Mouse (Mus musculus): ENCODE measurements around the gene Nrxn3. TPM values are rescaled to one million over a fixed set of nuclear protein-coding genes. Genes with fewer than 3 reads are reported as not detected.

The Nrxn3 gene
- polyA plus RNA-seq, 1 experiment, result not detected

DNA sequence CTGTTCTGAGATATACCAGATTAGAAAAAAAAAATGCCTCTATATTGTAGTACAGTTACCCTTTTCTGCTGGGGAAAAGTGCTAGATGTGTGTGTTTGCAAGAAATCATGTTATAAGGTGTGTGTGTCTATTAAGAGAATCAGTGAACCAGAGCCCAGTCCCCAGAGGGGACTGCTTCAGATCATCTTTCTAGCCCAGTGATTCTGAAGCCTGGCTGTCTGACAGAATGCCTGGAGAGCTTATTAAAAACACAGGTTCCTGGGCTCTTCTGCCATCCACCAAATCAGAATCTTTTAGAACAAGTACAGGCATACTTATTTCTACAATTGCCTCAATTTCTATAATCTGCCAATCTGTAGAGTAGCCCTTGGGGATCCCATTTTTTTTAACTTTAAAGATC, 349.8 kb downstream of the Nrxn3 start:
- H3K4me3 ChIP-seq (ENCODE audit: insufficient read depth, low read length), result no peak overlapping the region
- TF ChIP-seq POLR2A (IDR thresholded peaks at IDR 0.05; ENCODE audit: low read depth, low read length) (no peak), CTCF (IDR thresholded peaks at IDR 0.05; ENCODE audit: borderline replicate concordance, insufficient read depth, low read length) (no peak)
- H3K27ac ChIP-seq (ENCODE audit: insufficient read depth, low read length), result no peak overlapping the region
- no peaks in the 10 kb centered on the region for H3K4me1 ChIP-seq (ENCODE audit: control insufficient read depth, insufficient read depth, low read length)

DNA sequence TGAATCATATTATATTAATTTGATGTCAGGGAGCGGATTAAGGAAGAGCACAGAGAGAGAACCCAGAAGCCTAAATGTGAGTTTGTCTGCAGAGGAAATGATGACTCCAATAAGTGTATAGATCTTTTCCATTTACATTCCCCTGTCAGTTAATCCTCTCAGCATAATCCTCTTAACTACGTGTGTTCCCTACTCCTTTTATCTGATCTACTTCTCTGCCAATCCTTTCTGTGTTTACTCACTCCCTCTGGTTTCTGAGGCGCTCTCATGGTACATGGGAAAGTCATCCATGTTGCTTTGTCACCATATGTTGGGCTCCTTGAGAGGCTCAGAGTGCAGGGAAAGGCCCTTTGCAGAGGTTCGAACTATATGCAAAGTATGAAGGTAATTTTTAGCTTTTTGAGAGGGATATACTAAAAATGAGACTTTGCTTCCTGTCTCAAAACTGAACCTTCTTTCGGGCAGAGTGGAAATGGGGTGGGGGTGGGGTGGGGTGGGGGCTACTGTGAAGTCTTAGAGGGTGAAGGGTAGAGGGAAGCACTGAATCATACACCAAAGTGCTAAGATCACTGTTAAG, 350.6 kb downstream of the Nrxn3 start:
- H3K4me1 ChIP-seq (ENCODE audit: control insufficient read depth, insufficient read depth, low read length), result no peaks in the 10 kb centered on the region
- no peak for TF ChIP-seq POLR2A (IDR thresholded peaks at IDR 0.05; ENCODE audit: low read depth, low read length)
- TF ChIP-seq CTCF (IDR thresholded peaks at IDR 0.05; ENCODE audit: borderline replicate concordance, insufficient read depth, low read length), result no peak
- H3K27ac ChIP-seq (ENCODE audit: insufficient read depth, low read length), result no peak overlapping the region
- H3K4me3 ChIP-seq (ENCODE audit: insufficient read depth, low read length), result no peak overlapping the region

DNA sequence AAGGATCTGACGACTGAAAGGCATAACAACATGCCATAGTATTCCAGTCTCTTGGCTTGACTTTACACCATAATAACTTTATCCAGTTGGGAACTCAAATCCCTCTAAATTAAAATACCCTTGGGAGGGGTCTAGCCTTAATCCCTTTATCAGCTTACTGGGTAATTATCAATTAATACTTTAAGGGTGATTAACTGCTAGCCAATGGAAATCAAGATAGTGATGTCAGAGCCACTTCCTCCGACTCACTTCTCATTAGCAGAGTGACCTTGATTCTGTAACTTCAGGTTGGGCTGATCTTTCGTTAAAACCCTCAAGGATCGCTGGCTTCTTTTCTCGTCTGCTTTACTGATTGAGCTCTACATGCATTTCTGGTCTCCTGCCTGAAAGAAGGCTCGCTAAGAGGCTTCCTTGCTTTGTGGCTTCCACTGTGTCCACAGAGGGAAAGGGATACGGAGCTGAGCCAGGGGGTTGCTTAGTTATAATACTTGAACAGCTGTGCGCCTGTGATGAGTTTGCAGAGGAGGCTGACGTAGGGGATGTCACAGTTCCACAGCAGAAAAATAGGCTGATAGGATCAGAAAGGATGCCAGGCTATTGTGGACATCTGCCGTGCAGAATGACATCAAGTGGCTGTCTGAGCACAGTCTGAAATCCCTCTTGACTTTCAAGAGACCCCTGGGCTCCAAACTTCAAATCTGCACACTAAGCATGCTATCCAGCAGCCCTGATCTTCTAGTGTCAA, 352.0 kb downstream of the Nrxn3 start:
- Histone ChIP-seq H3K4me1 (ENCODE audit: control insufficient read depth, insufficient read depth, low read length) (no peaks in the 10 kb centered on the region), H3K4me3 (ENCODE audit: insufficient read depth, low read length) (no peak overlapping the region), H3K27ac (ENCODE audit: insufficient read depth, low read length) (no peak overlapping the region)
- TF ChIP-seq CTCF (IDR thresholded peaks at IDR 0.05; ENCODE audit: borderline replicate concordance, insufficient read depth, low read length) (no peak), POLR2A (IDR thresholded peaks at IDR 0.05; ENCODE audit: low read depth, low read length) (no peak)

DNA sequence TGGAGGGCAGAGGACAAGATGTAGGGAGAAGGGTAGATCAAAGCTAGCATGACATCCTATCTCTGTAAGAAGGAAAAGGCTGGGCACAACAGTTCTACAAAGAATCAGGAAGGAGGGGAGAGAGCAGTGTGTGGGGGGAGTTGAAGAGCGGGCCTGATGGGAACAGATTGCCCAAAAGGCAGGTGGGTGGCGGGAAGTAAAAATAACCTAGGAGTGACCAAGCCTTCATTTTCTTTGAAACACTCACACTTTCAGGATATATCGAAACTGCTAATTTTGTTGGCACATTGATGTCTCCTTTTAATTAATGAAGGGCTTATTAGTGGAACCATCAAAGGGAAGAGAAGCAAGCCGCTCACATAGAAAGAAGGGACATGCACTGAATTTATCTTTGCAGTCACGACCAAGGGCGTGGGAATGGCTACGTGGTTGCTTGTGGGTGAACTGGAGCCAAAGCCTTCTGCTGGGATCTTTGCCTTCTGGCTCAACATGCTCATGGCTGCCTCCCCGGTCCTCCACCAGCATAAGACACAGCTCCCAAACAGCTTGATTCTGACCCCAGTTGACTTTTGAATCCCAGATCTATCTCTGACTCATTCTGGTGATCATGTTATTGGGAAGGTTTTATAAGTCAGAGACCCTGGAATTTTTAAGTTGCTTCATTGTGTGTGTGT, 371.3 kb downstream of the Nrxn3 start:
- H3K4me1 ChIP-seq (ENCODE audit: control insufficient read depth, insufficient read depth, low read length), result no peaks in the 10 kb centered on the region
- no peak for TF ChIP-seq POLR2A (IDR thresholded peaks at IDR 0.05; ENCODE audit: low read depth, low read length)
- no peak for TF ChIP-seq CTCF (IDR thresholded peaks at IDR 0.05; ENCODE audit: borderline replicate concordance, insufficient read depth, low read length)
- H3K27ac ChIP-seq (ENCODE audit: insufficient read depth, low read length), result no peak overlapping the region
- no peak overlapping the region for H3K4me3 ChIP-seq (ENCODE audit: insufficient read depth, low read length)

DNA sequence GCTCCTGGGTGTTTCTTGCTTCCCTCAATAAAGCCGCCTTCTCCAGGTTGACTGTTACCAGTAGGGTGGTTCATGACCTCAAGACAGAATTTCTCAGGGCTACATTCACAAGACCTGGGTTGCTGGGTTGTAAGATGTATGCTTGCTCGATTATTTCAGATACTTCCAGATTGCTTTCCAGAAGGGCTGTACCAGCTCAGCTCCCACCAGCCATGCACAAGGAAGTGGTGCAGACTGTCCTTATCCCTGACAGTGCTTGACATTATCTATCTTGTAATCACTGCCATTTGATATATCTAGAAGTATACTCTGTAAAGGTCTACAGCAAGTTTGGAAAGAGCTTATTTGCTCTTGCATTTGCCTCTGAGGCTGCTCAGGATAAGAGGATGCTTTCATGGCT, 374.9 kb downstream of the Nrxn3 start:
- Histone ChIP-seq H3K4me1 (ENCODE audit: control insufficient read depth, insufficient read depth, low read length) (no peaks in the 10 kb centered on the region), H3K4me3 (ENCODE audit: insufficient read depth, low read length) (no peak overlapping the region), H3K27ac (ENCODE audit: insufficient read depth, low read length) (no peak overlapping the region)
- no peak for TF ChIP-seq CTCF (IDR thresholded peaks at IDR 0.05; ENCODE audit: borderline replicate concordance, insufficient read depth, low read length)
- TF ChIP-seq POLR2A (IDR thresholded peaks at IDR 0.05; ENCODE audit: low read depth, low read length), result no peak

DNA sequence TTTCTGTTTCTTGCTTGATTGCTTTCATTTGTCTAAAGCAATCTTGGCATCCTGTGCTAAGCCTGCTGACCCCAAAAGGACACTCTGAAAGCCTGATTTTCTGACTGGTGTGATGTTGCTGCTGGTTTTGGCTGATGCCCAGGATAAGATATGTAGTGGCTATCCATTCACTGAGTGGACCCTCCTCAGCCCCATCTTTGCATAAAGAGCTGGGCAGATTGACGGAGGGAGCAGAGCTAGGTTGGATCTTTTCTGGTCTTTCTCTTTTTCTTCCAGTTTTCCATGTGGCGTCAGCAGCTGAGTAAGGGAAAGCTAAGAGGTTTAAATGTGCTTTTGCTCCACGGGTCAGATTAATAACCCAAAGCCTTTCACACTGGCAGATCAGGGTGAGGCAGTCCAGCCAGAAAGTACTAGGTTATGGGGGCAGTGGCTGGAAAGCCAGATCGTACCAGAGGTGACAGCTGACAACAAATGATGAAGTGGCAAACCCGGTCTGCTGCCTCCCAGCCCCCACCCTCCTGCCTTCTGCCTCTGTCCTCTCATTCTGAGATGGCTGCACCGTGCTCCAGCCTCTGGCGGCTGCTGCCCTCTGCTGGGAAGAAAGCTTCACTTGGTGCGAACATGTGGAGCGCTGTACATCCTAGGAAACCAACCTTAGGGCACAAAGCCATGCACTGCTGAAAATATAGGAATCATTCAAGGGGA, 383.5 kb downstream of the Nrxn3 start:
- Histone ChIP-seq H3K4me1 (ENCODE audit: control insufficient read depth, insufficient read depth, low read length) (no peaks in the 10 kb centered on the region), H3K4me3 (ENCODE audit: insufficient read depth, low read length) (no peak overlapping the region), H3K27ac (ENCODE audit: insufficient read depth, low read length) (no peak overlapping the region)
- TF ChIP-seq POLR2A (IDR thresholded peaks at IDR 0.05; ENCODE audit: low read depth, low read length) (no peak), CTCF (IDR thresholded peaks at IDR 0.05; ENCODE audit: borderline replicate concordance, insufficient read depth, low read length) (peak; percentile 58; the same call in 1 of the 2 replicates)

DNA sequence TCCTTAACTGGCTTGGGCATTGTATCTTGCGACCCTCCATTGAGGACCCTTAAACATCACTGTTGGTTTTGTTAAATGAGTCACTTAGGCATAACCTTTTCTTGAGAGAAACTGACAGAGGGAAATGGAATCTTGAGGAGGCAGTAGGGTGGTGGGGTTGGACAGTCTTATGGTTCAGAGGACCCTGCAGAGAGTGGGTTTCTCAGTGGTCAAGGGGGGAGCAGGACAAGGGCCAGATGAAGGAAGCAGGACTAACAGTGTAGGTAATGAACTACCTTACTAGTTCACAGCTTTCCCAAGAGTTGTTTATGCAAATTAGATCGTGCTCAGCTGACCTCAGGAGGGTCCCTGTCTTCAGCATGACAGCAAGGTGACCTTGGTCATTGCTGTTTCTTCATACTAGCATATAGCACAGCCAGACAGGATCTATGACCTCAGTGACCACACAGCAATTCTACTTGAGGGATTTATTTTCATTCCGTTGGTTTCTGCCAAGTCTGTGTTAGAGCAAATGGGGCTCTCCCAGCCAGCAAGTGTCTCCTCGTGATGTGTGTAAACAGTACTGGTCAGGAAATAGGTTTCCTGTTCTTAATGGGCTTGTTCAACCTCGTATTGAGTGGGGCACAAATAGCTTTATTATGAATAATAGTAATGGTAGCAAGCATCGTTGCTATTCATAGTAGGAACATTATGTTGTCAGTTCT, 384.4 kb downstream of the Nrxn3 start:
- Histone ChIP-seq H3K4me1 (ENCODE audit: control insufficient read depth, insufficient read depth, low read length) (no peaks in the 10 kb centered on the region), H3K27ac (ENCODE audit: insufficient read depth, low read length) (no peak overlapping the region), H3K4me3 (ENCODE audit: insufficient read depth, low read length) (no peak overlapping the region)
- TF ChIP-seq CTCF (IDR thresholded peaks at IDR 0.05; ENCODE audit: borderline replicate concordance, insufficient read depth, low read length) (no peak), POLR2A (IDR thresholded peaks at IDR 0.05; ENCODE audit: low read depth, low read length) (no peak)

DNA sequence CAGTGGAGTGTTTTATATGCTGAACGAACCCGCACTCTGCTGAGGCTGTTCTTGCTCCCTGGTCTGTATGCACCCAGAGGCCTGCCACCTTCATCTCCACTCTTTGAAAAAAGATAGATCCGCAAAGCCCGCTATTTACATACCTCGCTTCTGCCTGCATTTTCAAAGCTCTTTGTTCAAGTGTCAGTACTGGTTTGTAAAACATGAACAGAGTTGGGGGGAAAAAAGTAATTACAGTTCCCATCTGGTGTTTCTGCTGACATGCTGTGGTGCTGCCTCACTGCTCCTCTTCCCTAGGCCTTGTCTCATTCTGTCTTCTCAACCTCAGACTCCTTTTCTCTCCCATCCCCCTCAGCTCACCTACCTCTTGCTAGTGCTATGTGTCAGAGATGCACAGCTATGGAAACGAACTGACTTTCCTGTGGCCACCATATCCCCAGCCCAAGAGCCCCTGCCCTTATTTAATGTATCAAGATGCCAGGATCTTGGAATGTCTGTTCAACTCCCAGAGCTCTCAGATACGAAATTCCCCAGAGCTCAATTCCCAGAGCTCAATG, 387.2 kb downstream of the Nrxn3 start:
- Histone ChIP-seq H3K27ac (ENCODE audit: insufficient read depth, low read length) (no peak overlapping the region), H3K4me1 (ENCODE audit: control insufficient read depth, insufficient read depth, low read length) (no peaks in the 10 kb centered on the region), H3K4me3 (ENCODE audit: insufficient read depth, low read length) (no peak overlapping the region)
- TF ChIP-seq CTCF (IDR thresholded peaks at IDR 0.05; ENCODE audit: borderline replicate concordance, insufficient read depth, low read length), result no peak
- no peak for TF ChIP-seq POLR2A (IDR thresholded peaks at IDR 0.05; ENCODE audit: low read depth, low read length)

DNA sequence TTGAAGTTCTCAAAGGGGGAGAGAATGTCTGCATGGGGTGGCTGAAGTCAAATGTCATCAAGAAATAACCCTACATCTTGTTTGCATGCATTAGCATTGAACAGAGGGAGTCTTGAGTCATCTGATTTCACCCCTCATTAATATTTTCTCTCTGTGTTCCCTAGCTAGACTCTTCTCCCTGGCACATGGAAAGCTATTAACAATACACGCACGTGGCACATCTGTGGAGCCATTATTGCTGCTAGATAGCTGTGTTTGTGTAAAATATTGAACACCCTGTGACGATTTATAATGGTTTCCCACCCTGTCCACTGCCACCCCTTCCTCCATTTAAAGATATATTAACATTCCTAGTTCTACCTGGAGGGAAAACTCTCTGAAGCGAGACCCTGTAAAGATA, 405.9 kb downstream of the Nrxn3 start:
- H3K4me1 ChIP-seq (ENCODE audit: control insufficient read depth, insufficient read depth, low read length), result no peaks in the 10 kb centered on the region
- H3K27ac ChIP-seq (ENCODE audit: insufficient read depth, low read length), result no peak overlapping the region
- TF ChIP-seq CTCF (IDR thresholded peaks at IDR 0.05; ENCODE audit: borderline replicate concordance, insufficient read depth, low read length) (no peak), POLR2A (IDR thresholded peaks at IDR 0.05; ENCODE audit: low read depth, low read length) (no peak)
- H3K4me3 ChIP-seq (ENCODE audit: insufficient read depth, low read length), result no peak overlapping the region
